Mouse (Mus musculus): ENCODE measurements around the gene Cdc40.

GRCm38 (mm10) chr10:40881236-40881635 is 1.9 kb downstream of the Cdc40 start:
- TF ChIP-seq CTCF (IDR thresholded peaks at IDR 0.05; ENCODE audit: borderline replicate concordance, insufficient read depth, low read length), result no peak
- TF ChIP-seq POLR2A (IDR thresholded peaks at IDR 0.05; ENCODE audit: low read depth, low read length), result no peak

Measured in embryonic fibroblast, embryonic 13.5 days (primary cell).